Mouse (Mus musculus): ENCODE results near the gene Asap3. TPM values are rescaled to one million over a fixed set of nuclear protein-coding genes. Genes with fewer than 3 reads are reported as not detected.

The Asap3 gene
- 1 to 10 TPM; 1.6 to 2.8 TPM for total RNA-seq (2021)
- long read RNA-seq, experiment 1, full-length matches to known transcripts, result 3 of 3 reads
- long read RNA-seq, experiment 1, partial matches to known transcripts, result 0 of 3 reads
- long read RNA-seq, experiment 1, other reads (novel, unspliced or antisense), result 0 of 3 reads
- long read RNA-seq, experiment 2, full-length matches to known transcripts, result 2 of 6 reads
- long read RNA-seq, experiment 2, partial matches to known transcripts, result 3 of 6 reads
- long read RNA-seq, experiment 2, other reads (novel, unspliced or antisense), result 1 of 6 reads

DNA sequence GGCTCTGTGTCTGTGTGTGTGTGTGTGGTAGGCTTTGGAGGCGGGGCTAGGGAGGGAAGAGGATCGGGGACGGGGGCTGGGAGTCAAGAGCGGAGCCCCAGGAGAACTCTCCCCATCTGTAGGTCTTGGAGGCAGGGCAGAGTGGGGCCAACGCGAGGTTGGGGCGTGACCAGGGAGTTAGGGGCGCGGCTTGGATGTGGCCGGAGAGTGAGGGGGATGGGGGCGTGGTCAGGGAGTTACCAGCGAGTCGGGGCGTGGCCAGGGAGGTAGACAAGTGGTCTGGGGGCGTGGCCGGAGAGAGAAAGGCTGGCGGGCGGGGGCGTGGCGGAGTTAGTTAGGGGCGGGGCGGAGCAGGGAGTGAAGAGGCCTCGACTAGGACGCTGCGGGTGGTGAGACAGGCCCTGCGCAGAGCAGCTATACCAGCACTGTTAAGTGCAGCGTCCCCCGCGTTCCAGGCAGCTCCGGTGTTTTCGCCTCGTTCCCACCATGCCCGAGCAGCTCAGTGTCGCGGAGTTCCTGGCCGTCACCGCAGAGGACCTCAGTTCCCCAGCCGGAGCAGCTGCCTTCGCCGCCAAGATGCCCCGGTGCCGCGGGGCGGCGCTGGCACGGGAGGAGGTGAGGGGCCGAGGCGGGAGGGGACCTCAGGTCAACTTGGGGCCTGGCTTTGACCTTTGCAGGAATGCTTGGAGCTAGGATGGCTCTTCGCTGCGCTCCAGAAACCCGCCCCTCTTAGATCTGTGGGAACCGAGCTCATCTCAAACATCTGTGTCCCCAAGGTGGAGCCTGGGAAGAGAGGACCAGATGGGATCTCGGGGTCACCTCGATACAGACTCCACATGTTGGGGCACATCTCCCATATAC lies at the start of gene Asap3:
Gene Asap3 (plus strand): TSS at position 333 of the 861 bp plus-strand sequence.
- peak; percentile 95 to 97 for DNase-seq (ENCODE audit: low spot score in 2 of 2)

- DNase-seq (ENCODE audit: low spot score in 2 of 2), result no peak
Measured at GRCm38 (mm10) chr4:136158498-136158897, 47.7 kb upstream of the Asap3 start.

DNA sequence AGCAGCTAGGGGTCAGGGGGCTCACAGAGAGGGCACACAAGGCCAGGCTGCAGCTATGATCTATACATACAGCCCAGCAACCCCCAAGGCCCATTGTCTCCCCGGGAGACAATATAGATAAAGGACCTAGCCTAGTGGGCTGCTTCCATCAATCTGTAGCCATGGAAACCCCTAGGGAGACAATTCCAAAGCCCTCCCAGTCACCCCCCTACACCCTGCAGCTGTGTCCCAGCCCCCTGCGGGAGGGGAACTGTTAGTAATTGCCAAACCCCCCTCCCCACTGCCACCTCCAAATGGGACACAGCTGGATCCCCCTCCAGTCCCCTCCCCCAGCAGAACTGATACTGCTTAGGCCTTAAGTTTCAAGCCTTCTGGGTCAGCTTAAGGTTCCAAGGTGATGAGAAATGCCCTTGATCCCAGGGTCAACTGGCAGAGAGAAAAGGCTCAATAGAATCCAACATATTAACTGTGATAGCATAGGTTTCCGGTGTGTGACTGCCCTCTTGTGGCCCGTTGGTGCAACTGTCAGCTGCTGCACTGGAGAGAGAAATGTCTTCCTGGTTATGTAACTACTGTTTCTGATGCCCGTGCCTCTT lies 46.3 kb upstream of the Asap3 start:
- peak; percentile 70 to 73 for DNase-seq (ENCODE audit: low spot score in 2 of 2)

- peak; percentile 89 to 92 for DNase-seq (ENCODE audit: low spot score in 2 of 2)
Measured at GRCm38 (mm10) chr4:136163448-136163847, 42.7 kb upstream of the Asap3 start.

DNA sequence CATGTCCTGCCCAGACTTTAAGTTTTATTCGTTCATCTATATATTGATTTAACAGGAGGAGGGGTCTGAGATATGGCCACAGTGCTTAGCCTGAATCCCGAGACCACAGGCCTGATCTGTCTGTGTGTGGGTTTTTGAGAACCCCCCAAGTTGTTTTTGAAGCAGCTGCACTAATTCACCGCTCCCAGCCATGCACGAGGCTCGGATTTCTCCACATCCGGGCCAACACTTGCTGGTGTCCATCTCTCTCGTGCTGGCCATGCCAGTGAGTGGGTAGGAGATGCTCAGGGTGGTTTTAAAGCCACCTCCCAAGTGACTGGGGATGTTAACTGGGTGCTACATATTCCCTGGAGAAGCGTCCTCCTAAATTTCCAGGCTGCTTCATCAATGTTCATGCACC lies 41.2 kb upstream of the Asap3 start:
- no peak for DNase-seq (ENCODE audit: low spot score in 2 of 2)

- no peak for DNase-seq (ENCODE audit: low spot score in 2 of 2)
Measured at GRCm38 (mm10) chr4:136167701-136168100, 38.5 kb upstream of the Asap3 start.

DNA sequence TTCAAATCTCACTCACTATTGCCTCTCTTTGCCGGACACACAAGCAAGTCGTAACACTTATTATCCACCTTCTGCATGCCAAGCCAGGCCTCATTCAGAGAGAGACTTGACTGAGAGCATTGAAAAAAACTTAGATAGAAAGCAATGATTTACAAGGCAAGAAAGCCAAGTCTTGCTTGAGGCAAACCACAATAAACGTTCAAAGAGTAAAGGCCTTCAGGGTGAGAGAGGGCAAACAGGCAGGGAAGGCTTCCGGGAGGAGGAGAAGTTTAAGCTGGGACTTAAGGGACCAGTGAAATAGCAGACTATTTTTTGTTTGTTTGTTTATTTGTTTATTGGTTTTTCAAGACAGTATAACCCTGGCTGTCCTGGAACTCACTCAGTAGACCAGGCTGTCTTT lies 35.8 kb upstream of the Asap3 start:
- no peak for DNase-seq (ENCODE audit: low spot score in 2 of 2)

DNA sequence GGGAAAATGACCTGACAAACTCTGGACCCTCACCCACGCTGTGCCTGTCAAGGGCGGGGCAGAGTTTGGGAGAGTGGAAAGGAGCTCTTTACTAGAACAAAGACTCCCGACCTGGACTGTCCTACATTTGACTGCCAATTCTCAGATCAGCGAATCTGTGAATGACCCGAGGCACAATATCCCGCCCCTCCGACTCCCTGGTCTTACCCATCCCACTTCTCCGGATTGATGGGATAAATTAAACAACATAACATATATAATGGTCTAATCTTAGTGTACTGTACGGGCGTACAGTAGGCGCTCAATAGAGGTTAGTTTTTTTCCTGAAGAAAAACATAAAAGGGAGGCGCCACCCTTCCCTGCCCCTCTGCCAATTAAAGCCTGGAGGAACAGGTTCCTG lies 34.7 kb upstream of the Asap3 start:
- DNase-seq (ENCODE audit: low spot score in 2 of 2), result no peak

- peak; percentile 57 to 62 for DNase-seq (ENCODE audit: low spot score in 2 of 2)
Measured at GRCm38 (mm10) chr4:136172011-136172541, 34.1 kb upstream of the Asap3 start, which contains the start of gene E2f2. E2f2 (plus strand) TSS chr4:136172394.

DNA sequence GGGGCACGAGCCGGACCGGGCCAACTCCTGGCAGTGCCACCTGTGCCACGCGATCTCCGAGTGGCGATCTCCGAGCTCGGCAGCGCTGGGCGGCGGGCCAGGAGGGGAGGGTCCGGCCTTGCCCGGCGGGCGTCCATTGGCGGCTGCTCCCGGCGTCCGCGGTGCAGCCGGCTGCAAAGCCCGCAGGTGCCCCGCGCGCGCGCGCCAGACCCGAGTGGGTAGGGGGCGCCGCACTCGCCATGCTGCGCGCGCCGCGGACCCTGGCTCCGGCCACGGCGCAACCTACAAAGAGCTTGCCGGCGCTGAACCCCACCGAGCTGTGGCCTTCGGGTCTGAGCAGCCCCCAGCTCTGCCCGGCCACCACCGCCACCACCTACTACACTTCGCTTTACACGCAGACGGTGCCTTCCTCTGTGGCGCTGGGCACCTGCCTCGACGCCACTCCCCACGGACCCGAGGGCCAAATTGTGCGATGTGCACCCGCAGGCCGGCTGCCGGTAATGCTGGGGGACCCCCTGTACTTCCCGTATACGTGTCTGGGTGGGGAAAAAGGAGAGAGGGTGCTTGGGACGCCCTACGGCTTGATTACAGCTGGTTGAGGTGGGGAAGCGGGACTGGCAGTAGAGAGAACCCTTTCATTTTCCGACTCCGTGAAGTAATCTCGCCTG lies 33.5 kb upstream of the Asap3 start:
- peak; percentile 73 to 76 for DNase-seq (ENCODE audit: low spot score in 2 of 2)

DNA sequence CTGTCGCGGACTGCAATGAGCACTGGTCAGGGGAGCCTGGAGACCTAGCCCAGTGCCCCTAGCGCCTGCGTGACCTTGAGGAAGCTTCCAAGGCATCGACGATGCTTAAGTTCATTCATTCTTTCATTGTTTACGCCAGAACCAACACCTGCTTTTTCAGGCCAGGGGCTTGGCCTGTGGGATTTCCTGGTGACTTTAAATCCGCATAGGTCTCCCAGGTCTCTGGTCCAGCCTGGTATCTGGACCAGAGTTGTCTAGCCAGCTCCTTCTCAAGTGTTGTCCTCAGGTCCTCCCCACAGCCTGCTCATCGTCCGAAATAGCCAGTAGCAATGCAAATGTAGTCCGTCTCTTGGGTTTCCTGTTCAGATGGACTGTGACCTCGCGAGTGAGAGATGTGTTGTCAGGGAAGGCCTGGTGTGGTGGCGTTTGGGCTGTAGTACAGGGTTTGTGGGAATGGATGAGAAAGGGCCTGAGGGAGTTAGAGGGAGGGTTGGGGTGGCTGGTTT lies 32.9 kb upstream of the Asap3 start:
- DNase-seq (ENCODE audit: low spot score in 2 of 2), result no peak

GRCm38 (mm10) chr4:136174216-136175193 lies 31.7 kb upstream of the Asap3 start:
- no peak for DNase-seq (ENCODE audit: low spot score in 2 of 2)

DNA sequence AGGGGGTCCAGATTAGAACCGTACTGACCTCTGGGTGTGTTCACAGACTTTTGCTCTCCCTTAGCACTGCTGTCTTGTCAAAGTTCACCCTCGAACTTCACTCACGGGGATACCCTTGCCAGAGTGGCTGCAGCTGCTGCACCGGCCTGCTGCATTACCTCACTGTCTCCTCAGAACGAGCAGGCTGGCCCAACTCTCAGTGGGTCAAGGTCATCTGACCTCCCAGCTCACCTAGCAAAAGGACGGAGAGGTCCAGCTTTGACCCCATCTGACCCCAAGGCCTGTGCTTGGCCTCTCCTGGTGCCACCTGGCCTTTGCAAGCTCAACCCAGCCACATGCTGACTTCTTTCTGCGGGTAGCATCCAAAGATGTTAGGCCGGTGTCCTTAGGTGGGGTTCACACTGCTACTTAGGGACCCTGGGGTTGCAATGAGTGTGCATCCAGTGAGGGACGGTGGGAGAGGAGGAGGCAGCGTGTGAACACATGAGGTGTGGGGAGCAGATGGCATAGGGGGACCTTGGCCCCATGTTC lies 30.1 kb upstream of the Asap3 start:
- DNase-seq (ENCODE audit: low spot score in 2 of 2), result no peak

DNA sequence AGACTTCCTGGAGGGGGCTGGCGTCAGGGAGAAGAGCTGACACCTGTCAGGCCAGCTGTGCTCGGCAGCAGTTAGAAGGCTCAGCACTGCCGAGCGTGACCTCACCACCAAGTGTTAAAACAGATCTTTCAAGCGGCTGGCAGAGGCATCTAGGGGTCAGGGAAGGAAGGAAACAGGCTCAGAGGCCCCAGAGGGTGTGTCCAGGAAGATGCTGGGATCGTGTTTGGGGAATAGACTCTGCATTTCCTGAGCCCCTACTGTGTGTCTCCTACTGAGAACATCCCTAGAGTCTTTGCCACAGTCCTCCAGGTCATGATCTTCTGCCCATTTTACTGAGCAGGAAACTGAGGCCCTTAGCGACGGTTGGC lies 28.9 kb upstream of the Asap3 start:
- DNase-seq (ENCODE audit: low spot score in 2 of 2), result no peak

GRCm38 (mm10) chr4:136177612-136178474 lies 28.3 kb upstream of the Asap3 start:
- DNase-seq (ENCODE audit: low spot score in 2 of 2), result peak in 1 of 2 experiments; percentile 48

DNA sequence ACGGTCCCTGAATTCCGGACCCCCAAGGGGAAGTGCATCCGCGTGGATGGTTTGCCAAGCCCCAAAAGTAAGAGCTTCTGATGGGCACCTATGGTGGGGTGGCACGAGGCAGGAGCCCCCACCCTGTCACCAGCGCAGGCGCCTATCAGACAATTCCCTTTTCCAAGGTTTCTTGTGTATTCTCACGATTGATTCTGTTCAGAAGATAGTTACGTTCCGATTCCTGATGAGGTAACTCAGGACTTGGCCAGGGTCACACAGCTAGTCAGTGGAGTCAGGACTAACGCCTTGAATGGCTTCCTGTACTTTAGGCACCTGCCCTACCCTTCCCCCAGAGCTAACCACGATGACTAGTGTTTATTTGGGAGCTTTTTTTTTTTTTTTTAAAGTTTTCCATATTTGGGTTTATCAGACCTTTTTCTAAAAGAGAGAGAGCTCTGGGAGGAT lies 27.7 kb upstream of the Asap3 start:
- no peak for DNase-seq (ENCODE audit: low spot score in 2 of 2)

GRCm38 (mm10) chr4:136179456-136179855 lies 26.7 kb upstream of the Asap3 start:
- DNase-seq (ENCODE audit: low spot score in 2 of 2), result no peak

DNA sequence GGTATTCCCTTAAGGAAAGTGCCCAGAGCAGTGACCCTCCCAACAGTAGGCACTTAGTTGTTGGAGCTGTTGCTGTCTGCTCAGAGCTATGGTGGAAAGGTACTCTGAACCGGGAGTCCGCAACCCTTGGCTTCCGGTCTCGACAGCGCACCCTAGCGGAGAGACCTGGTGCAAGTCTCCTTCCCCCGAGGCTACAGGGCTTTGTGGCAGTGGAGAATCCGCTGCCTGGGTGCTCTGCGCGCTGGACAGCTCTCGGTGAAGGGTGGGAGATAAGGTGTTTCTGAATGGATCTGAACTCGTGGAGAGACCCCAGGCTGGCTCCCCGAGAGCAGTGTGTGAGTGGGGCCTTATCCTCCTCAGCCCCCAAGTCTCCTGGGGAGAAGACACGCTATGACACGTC lies 26.2 kb upstream of the Asap3 start:
- peak; percentile 85 to 91 for DNase-seq (ENCODE audit: low spot score in 2 of 2)

Data from adrenal gland, adult 18-20 months (tissue).